Mouse (Mus musculus) small intestine, adult 2 months (tissue): Measurements from ENCODE around the gene Gm7073.

Experiments
- CTCF ChIP-seq: fragments of 200-500 bp; IDR thresholded peaks from 2 replicates; pipeline ENCODE4 v1.5.1; 2012; ENCODE audit warnings: low read depth, mild to moderate bottlenecking, control low read depth, inconsistent platforms, low read length, moderate library complexity, mixed read lengths; ENCODE audit not compliant: insufficient replicate concordance, insufficient read length; ENCODE audit errors: extremely low read depth
- POLR2A ChIP-seq: fragments of 200-500 bp; IDR thresholded peaks from 2 replicates; pipeline ENCODE4 v1.6.1; 2012; ENCODE audit warnings: low read depth, mild to moderate bottlenecking, control low read depth, inconsistent platforms, low read length, moderate library complexity

DNA sequence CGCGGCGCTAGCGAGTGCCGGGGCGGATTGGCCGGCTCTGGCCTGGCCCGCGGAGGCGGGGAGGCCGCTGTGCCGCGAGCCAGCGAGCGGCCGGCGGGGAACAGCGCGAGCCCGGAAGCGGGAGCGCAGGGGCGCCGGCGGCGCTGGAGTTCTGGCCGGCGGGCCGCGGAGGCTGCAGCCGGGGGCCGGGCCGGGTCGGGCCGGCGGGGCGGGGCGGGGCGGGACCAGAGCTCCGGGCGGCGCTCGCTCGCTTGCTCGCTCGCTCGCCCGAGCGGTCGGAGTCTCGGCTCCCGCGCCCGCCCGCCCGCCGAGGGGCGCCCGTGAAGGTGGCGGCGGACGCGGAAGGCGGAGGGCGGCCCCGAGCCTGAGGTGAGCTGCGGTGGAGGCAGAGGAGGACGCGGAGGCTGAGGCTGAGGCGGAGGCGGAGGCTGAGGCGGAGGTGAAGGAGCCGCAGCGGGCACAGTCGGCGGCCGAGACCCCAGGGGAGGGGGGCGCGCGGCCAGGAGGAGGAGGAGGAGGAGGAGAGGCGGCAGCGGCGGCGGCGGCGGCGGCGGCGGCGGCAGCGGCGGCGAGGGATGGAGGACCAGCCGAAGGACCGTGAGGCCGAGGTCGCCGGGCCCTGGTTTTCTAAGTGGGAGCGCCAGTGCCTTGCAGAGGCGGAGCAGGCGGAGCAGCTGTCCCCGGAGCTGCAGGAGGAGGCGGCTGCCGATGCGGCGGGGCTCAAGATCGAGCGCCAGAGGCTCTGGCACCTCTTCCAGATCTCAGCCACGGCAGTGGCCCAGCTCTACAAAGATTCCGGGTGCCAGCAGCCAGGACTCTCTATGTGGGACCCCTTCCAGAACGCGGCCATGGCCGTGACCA lies 8.6 kb upstream of the Gm7073 start:
- TF ChIP-seq CTCF, result no peak
- TF ChIP-seq POLR2A, result no peak
